Mouse (Mus musculus): ENCODE data around the gene Tmem59l.

Tmem59l gene

DNA sequence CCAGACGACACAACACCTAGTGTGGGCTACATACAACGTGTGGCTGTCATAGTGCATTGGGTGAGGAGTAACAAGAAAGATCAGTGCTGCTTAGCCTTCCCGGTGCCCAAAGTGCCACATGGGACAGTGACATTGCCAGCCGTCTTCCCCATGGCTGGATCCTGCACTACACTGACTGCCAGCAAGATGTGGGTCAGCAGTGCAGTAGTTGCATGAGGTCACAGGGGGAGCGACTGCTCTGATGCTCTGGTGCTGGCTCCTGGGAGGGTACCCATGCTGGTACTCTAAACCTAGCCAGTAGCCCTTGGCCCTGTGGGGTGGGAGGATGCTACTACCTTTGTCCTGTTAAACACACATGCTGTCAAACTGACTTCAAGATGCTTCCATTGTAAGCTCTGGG lies 27.0 kb downstream of the Tmem59l start:
- no peak for DNase-seq (ENCODE audit: low read depth, low spot score)

DNA sequence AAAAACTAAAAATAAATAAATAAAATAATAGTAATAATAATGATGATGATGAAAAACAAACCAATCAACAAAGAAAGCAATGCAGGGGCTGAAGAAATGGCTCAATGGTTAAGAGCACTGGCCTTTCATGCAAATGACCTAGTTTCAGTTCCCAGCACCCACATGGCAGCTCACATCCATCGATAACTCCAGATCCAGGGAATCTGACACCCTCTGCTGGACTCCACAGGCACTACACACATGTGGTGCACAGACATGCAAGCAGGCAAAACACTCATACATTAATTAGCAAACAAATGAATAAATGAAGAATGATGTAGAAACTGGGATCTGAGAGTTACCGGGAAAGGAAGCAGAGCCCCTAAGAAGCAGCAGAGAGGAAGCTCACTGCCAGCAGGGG lies 27.5 kb downstream of the Tmem59l start:
- no peak for DNase-seq (ENCODE audit: low read depth, low spot score)

DNA sequence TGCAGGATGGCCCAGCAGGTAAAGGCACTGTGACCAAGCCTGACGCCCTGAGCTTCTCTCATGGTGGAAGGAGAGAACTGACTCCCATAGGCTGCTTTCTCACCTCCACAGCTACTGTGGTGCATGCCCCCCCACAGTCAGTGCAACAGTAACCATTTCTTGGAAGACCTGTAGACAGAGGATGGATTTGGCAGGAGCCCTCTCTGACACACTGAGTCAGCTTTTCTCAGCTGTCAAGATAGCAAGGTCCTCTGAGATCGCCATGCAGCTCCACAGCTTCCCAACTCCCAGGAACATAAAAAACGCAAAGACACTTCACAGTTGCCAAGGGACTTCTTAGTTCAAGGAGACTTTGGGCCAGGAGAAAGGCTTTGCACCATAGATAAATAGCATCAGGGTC lies 28.7 kb downstream of the Tmem59l start:
- no peak for DNase-seq (ENCODE audit: low read depth, low spot score)

DNA sequence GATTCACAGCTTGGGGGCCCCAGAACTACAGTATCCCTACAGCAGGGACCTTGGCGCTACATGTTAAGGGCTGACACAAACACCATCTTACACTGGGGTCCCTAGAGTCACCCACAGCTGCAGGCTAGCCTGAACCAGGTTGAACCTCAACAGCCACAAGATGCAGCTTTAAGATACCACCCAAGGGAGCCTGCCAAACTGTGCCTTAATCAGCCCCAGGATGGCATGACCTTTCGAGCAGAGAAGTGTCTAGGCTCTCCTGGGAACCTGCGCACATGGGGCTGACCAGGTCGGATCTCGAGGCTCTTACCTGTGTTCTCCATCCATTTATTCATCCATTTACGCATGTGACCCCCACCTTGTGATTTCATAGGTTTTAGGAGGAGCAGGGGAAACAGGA lies 29.3 kb downstream of the Tmem59l start:
- no peak for DNase-seq (ENCODE audit: low read depth, low spot score)

DNA sequence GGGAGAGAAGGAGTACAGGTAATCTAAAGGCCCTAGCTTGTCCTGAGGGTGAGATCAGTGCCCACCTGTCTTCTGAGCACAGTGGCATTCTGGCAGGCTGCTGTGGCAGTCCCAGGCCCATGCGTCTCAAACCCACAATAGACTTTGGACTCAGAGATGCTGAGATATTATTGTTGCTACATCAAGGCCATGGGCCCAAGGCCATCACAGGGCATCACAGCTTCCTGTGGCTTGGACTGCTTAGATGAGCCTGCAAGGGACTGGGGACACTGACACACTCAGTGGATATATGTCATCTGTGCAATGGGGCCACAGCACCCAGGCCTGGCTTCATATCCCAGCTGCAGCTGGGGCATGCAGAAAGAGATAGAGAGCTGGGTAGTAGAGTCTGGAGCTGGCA lies 30.2 kb downstream of the Tmem59l start:
- DNase-seq (ENCODE audit: low read depth, low spot score): no peak

DNA sequence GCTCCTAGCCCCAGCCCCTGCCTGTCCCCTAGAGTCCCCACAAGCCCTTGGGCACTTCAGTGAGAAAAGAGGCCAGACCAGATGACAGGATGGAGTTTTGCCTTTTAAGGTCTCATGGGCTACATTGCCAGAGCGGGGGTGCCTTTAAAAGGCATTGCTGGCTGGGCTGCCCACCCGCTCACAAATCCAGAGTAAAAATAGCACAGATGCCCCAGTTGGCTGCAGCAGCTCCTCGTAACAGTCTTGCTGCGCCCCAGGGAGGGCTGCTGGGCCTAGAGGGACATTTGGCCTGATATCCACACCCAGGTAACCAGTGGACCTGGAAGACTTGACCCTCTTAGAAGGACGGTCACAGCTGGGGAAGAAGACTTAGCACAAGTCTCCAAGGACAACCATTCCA lies 33.3 kb downstream of the Tmem59l start:
- no peak for DNase-seq (ENCODE audit: low read depth, low spot score)

DNA sequence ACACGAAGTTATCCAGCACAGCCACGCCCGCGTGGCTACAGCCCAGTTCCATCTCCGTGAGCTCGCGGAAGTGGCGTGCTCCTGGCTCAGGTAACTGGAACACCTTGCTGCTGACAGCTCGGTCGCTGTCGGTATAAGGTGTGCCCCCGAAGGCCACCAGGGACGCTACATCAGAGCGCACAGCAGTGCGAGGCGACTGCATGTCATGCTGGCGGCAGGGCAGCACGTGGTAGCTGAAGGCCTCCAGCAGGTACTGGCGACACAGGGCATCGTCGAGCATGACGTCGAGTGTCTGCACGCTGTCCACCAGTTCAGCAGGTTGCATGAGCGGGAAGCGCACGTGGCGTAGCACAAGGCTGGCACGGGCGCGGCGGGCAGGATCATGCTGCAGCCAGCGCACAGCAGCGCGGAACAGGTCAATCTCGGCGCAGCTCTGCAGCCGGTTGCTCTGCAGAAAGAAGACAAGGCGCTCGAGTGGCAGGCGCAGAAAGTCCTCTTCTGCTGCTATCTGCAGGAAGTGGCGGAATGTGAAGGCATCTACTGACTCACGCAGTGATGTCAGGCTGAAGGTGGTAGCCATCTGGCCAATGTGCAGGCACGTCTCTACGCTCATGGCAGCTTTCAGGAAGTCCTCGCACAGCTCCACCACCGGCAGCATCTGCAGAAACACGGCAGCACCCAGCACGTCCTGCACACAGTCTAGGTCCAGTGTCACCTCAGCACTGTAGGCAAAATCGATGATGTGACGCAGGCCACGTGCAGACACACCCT lies 34.8 kb downstream of the Tmem59l start:
- no peak for DNase-seq (ENCODE audit: low read depth, low spot score)

DNA sequence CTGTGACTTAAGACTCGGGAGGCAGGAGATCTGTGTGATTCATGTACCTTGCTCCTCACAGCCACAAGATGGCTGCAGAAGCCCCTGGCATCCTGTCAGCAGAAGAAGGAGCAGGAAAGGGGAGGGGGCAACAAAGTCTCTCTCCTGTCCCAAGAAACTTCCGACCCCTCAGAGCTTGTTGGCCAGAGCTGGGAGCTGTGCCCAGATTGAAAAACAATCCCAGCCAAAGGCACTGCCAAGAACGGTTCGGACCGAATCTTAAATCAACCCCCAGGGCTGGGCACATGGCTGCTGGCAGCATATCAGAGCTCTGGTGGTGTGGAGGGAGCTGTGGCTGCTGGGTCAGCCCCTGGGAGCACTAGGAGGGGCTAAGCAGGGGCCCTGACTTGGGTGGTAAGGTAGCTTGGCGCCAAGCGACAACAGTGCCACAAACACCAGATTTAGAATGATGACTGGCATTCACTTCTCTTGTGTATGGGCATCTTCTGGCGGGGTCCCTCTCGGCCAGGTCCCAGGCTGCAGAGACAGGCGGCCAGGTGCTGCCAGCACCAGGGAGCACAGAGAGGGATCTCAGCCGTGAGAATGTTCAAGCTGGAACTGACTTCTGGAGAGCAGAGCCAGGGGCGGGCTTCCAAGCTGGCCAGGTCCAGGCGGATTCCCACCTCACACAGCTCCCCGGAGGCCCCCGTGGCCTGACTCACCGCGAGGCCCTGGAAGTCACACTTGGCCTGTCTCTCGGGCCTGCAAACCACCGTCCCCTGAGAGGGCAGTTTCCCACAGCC lies 39.3 kb downstream of the Tmem59l start:
- no peak for DNase-seq (ENCODE audit: low read depth, low spot score)

DNA sequence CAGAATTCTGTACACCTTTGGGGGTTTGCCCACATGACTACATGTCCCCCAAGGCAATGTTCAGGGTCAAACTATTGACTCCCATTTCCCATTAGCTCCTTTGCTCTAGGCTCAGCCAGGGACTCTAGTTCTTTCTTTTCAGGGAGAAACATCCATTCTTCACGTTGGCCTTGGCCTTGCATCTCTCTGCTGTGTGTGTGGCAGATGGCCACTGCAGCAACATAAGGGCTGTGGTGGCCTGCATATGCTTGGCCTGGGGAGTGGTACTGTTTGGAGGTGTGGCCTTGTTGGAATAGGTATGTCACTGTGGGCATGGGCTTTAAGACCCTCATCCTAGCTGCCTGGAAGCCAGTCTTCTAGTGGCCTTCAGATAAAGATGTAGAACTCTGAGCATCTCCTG lies 41.2 kb downstream of the Tmem59l start:
- no peak for DNase-seq (ENCODE audit: low read depth, low spot score)

DNA sequence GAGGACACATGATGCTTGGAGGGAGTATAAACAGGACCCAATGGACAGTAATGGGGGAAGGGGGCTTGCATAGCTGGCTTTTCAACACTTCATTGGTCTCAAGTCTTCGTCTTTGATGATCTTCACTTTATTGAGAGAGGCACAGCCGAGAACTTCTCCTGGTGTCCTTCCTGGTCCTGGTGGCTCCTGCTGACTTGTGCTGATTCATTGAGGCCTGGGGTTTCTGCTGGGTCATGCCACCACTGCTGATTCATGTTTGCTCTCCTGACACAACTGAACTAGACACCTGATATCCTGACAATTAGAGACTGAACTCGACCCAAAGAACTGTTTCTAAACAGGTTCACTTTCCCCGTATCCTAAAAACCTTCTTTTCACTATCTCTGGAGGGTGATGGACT lies 43.8 kb downstream of the Tmem59l start:
- DNase-seq (ENCODE audit: low read depth, low spot score): peak; percentile 84

DNA sequence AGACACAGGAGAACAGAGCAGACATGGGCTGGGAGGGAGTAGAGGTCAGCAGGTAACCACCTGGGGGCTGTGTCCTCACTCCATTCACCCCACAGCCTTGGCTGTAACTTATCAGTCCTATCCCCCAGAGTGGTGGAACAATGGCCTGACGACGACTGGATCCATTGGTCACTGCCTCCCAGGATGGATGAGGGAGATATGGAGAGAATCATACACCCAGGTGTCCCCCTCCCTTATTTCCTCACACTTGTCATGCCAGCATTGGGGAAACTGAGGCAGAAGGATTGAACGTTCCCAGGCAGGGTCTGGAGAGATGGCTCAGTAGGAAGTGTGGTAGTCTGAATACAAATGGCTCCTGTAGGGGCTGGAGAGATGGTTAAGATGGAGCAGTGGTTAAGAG lies 45.6 kb downstream of the Tmem59l start:
- no peak for DNase-seq (ENCODE audit: low read depth, low spot score)

DNA sequence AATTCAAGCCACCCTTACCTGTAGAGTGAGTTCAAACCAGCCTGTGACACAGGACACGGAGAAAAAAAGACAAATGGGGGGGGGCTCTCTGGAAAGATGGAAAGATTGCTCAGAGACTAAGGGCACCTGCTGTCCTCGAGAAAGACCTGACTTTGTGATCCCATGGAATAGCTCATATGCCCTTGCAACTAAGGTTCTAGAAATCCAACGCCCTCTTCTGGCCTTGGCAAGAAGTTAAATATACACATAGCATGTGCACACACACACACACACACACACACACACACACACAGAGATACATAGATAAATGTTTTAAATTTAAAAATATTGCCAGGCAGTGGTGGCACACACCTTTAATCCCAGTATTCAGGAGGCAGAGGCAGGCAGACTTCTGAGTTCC lies 46.9 kb downstream of the Tmem59l start:
- DNase-seq (ENCODE audit: low read depth, low spot score): no peak

DNA sequence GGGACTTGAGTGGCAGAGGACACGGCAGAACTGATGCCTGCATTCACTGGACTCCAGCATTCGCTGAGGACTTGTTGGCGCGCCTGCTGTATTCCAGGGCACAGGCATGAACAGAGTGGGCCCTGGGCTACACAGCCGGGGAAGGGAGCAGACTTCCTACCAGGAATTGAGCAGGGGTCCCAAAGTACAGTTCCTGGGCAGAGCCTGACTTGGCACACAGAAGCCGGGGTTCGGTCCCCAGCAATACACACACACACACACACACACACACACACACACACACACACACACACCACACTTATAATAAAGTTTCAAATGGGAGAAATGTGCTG lies 47.3 kb downstream of the Tmem59l start:
- no peak for DNase-seq (ENCODE audit: low read depth, low spot score)

DNA sequence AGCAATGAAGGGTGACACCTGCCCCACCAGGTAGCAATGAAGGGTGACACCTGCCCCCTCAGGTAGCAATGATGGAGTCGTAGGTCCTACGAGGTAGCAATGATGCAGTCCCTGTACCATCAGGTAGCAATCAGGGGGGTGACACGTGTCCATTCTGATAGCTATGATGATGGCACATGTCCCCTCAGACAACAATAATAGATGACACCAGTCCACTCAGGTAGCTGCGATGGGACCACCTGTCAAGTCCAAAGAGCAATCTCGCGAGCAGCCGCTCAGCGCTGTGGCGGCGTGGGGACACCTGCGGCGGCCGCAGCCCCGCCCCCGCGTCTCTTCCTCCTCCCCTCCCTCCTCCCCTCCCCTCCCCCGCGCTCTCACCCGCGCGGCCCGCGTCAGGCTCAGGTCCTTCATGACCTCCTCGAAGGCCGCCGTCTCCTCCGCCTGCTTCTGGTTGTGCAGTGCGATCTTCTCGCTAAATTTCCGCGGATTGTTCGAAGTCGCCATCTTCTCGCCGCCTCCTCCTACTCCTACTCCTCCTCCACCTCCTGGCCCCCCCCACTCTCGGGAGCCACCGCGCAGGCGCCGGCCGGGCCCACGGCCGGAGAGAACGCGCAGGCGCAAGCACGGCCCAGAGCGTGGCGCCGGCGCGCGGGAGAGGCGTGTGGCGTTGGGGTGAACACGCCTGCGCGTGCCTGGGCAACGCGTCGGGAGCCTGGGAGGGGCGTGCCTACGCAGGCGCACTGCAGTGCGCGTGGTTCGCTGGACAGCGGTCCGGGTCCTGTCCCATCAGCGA lies 47.9 kb downstream of the Tmem59l start, which contains the start of gene Crtc1:
TSS of gene Crtc1 (minus strand) at position 525 of the 793 bp plus-strand sequence.
- DNase-seq (ENCODE audit: low read depth, low spot score): peak; percentile 88

DNA sequence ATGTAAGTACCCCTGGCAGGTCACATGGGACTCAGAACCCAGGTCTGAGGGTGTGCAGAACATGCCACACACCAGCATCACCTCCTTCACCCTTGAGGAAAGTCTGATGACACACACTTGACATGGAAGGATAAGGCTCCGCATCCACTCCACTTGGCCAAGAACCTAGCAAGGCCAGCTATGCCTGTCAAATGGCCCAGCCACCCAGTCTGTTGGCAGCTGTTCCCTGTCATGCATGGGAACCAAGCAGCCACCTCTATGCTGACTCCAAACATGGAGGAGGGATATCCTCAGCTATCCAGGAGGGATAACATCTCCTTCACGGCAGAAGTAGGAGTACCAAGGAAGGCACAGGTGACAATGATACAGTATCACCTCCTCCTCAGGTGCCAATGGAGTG lies 48.7 kb downstream of the Tmem59l start:
- DNase-seq (ENCODE audit: low read depth, low spot score): no peak

DNA sequence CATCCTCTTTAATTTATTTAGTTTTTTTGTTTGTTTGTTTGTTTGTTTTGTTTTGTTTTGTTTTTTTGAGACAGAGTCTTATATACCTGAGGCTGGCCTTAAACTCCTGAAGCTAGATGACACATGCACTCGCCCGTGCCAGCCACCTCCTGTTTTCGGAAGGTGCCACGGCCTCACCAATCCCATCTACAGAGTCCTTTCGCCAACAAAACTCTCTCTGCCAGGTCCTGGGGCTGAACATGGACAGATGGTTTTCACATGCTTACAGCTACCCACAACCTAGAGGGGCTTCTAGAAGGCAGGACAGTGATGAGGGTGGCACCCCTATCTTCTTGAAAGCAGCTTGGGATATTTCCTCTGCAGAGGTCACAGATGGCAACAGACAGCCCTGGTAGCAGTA lies 52.0 kb downstream of the Tmem59l start:
- DNase-seq (ENCODE audit: low read depth, low spot score): no peak
